Mouse (Mus musculus) T-cell, adult 66 days (primary cell): ENCODE data around the gene Cts7. TPM values are rescaled to one million over a fixed set of nuclear protein-coding genes. Genes with fewer than 3 reads are reported as not detected.

Experiments used
- total RNA-seq, 2 experiments: library from RNA; stranded (reverse); gene quantifications; 3 replicates in 1 of 2; 4 replicates in 1 of 2; pipeline ENCODE4 v1.2.4; 2023

Cts7 gene
- not detected for total RNA-seq

DNA sequence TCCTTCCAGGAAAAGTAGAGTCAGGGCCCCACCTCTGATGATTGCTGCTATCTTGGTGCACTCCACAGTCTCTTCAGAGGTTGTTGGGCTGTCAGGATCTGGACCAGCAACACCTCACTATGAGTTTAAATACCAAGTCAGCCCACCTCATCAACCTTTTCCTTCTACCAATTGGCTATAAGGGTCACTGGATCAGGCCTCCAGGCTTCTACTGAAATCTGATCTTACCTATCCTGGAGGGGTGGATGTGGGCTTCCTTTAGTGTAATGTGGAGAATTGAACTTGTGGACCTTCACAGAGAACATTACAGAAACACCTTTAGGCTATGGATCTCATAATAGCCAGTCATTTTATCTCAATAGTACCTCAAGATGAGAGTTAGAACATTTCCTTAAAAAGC, at the start of gene Cts7:
Gene Cts7 (minus strand): TSS at position 101 of the 400 bp plus-strand sequence.

Other genes with a start within 250 kb of the Cts7 start
- gene Ctsr, start 193.9 kb downstream of the Cts7 start, total RNA-seq, result not detected
- gene Cts6, start 154.8 kb downstream of the Cts7 start, total RNA-seq, result not detected
- gene Cts8, start 102.8 kb downstream of the Cts7 start, total RNA-seq, result not detected
- not detected for gene Gm49398, start 69.4 kb downstream of the Cts7 start, total RNA-seq
- not detected for gene Ctsm, start 183.6 kb upstream of the Cts7 start, total RNA-seq
- gene Gm49352, start 210.0 kb upstream of the Cts7 start, total RNA-seq, result not detected
- gene Cts3, start 211.9 kb upstream of the Cts7 start, total RNA-seq, result not detected